Mouse (Mus musculus) thymus, postnatal 25 days (tissue): Measurements from ENCODE around the gene Rgs8.

ENCODE experiments used
- DNase-seq: peaks from one replicate; pipeline ENCODE4 v3.0.0; 2022

Rgs8 gene

GRCm38 (mm10) chr1:153709451-153709850, 56.6 kb downstream of the Rgs8 start:
- no peak for DNase-seq

GRCm38 (mm10) chr1:153711544-153712262, 58.9 kb downstream of the Rgs8 start:
- no peak for DNase-seq

DNA sequence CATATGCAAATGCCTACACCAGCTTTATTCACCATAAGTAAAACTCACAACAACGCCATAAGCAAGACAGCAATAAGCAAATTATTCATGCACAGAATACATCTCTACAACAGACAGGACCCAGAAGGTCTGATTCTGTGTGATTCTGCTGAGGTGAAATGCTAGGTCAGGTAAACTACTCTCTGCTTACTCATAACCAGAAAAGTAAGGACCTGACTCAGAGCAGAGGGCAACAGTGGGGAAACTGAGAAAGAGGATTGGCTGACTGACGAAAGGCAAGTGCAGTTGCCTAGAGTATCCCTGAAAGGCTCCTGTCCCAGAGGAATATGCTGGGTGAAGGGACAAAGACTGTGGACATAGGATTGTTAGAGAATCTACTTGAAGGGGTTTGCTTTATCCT, 59.8 kb downstream of the Rgs8 start:
- no peak for DNase-seq

DNA sequence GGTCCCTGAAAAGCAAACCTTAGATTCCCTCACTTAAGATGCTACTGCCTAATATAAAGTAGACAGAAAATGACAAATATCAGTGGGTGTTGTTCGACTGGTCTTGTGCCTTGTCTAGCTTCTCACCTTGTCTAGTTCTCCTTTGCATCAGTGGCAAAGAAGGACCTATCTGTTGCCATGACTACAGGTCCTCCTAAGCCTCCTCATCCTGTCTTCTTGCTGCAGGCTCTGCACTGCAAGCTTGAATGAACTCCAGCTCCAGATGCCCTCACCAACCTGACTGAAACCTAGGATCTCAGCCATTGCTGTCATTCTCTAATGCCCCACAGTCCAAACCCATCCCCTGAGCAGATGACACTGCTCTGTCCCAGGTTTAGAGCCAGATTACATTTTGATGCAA, 65.2 kb downstream of the Rgs8 start:
- DNase-seq, result no peak

DNA sequence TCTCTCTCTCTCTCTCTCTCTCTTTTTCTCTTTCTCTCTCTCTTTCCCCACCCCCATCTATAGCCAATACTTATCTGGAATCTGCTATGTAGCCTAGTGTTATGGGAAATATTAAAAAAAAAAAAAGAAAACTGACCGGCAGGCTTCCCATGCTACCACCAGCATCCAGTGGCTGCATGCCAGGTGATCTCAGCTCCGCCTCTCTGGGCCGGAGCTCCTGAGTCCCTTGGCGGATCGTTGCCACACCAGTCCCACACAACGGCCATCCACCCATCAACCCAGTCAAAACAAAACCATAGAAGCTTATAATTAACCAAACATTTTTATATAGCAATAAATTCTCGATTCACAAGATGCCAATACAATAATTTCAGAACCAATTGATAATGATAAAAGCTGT, 68.1 kb downstream of the Rgs8 start:
- DNase-seq, result no peak

GRCm38 (mm10) chr1:153721565-153722310, 68.9 kb downstream of the Rgs8 start:
- no peak for DNase-seq

DNA sequence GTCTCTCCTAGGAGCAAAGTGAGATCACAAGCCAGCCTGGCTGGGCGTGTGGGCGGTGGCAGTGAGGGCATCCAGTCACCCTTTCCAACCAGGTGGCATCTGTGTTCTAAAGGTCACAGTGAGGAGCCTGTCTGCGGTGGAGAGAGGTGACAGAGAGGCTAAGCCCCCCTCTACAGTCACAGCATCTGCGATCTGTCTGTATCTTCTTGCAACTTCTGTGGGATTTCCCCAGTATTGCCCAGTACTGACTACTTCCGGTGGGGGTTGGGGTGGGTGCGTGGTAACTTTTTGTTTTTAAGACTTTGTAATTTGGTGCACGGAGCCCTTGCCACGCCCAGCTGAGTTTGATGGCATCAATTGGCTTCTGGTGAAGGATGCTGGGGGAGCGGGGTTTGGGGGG, 70.6 kb downstream of the Rgs8 start:
- peak; percentile 48 for DNase-seq

DNA sequence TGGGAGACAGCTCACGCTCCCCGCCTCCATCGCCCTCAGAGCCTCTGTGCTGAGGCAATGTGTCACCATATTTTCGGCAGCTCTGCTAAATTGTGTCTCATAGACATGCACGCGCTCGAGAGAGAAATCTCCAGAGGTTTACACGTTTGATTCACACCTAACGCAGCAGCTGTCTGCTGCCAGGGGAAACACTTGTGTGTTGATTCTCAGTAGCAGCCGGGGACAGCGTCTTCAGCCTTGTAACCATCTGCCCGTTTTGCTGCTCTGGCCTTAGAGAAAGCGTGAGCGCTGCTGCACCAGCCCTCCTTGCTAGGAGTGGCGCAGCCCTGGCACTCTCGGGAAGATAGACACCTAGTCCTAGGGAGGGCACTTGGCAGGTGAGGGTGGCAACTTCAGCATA, 73.8 kb downstream of the Rgs8 start:
- no peak for DNase-seq

GRCm38 (mm10) chr1:153729806-153730205, 77.0 kb downstream of the Rgs8 start:
- peak; percentile 58 for DNase-seq

DNA sequence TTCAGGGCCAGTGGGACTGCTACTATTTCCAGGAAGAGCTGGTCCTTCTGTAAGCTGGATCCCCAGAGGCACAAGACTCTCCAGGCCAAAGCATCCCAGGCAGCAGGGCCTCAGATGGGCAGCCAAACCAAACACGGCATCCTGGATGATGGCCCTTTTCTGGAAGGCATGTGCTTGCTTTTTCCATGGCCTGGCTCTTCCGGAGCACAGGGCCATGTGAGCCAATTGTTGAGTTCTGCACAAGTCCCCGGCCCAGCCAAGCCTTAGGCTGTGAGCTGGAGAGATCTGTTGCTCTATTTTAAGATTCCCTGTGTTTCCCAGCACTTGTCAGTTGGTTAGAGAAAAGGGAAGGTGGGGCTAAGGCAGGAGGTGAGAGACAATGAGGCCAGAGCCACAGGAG, 77.8 kb downstream of the Rgs8 start:
- no peak for DNase-seq

DNA sequence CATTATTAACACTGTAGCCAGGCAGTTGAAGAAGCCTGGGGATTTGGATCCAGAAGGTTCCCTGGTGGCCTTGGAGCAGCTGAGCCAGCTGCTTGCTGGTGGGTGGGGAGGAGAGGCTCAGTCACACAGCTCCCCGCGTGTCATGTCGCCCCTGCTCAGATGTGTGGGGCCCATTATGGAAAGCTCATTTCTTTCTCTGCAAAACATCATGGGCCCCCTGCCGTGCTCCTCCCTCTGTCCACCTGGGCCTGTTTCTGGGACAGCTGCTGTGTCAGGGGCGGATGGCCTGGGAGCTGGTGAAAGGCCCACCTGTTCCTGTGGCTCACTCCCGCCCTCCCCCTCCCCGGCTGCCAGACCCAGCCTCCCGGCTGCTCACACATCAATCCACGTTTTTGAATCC, 80.4 kb downstream of the Rgs8 start:
- DNase-seq, result peak; percentile 62

DNA sequence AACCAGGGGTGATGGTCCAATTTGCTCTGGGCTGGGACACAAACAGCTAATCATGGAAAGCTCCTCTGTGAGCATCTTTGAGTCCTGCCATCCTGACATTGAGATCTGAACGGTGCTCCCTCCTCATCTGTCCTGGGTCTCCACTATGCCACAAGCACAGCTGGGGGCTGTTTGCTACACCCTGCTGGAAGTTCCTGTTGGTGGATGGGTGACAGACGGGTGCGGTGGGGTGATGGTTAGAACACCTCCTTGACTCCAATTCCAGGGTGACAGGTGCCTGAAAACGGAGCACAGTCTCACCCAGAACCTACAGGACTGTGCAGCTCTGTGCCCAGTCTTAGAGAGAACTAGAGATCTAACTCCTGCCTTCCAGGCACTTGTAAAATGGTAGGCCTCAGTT, 82.0 kb downstream of the Rgs8 start:
- DNase-seq, result no peak

- no peak for DNase-seq
Observed at GRCm38 (mm10) chr1:153736096-153736495, 83.3 kb downstream of the Rgs8 start.

DNA sequence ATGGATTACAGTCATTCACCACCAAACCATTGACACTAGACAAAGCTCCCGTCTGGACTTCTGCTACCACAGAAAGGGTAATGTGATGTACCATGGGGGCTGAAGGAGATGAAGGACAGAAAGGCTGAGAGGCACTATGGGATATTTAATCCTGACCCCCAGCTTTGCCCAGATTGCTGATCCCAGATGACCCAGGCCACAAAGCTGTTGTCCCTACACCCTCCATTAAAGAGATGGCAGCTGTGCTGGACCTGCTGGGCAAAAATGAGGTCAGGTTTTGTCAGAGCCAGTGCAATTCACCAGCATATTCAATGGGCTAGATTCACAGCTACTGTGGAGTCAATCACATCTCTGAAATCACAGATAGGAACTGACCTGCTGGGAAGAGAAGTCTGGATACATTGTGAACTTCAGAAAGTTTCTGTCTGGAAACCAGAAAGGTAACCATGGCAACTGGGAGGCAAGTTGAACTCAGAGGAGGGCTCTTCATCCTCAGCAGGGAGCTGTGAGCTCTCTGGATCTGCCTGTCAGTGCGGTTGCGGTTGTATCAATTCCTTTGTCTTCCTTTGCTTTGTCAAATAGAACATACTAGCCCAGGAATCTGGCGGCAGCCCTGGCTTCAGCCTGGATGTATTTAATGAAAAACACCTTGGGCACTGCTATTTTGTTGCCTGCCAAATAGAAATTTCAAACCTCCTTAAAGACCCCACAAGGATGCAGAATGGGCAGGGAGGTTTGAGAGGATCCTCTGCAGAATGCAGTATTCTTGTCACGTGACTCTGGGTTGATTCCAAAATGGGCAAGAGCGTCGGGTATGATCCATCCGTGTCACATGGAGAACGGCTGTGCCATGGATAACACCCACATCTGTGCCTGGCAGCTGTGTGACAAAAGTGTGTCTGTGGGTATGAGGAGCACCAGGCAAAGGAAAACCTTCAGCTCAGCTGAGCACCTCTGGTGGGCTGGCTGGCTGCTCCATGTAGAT, 84.6 kb downstream of the Rgs8 start:
- DNase-seq, result no peak

- DNase-seq, result no peak
Observed at GRCm38 (mm10) chr1:153739437-153740015, 86.7 kb downstream of the Rgs8 start.

GRCm38 (mm10) chr1:153740145-153740544, 87.3 kb downstream of the Rgs8 start, which contains the start of gene Rgs16:
Rgs16 (plus strand) TSS chr1:153740349.
- peak; percentile 76 for DNase-seq

DNA sequence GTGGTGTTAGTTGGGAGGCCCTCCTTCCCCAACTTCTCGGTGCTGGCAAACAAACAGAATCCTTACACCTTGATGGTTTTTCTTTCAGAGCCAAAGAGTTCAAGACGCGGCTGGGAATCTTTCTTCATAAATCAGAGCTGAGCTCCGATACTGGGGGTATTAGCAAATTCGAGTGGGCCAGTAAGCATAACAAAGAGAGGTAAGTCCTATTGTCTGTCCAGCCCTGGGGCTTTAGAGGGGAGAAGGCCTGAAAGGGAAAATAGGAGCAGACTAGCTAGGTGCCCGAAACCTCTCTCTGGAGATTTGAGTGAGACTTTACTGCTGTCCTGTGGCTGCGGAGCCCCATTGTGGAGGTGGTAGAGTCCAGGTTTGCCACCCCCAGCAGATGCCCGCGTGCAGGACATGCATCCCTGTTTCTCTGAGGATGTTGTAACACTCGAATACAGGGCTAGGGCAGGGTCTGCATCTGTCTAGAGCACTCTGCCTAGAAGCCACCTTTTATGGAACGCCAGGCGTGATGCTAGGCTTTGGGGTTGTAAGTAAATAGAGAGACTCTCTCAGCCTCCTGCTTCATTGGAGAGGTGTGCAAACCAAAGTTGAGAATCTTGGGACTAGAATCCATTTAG, 88.1 kb downstream of the Rgs8 start:
- DNase-seq, result no peak

DNA sequence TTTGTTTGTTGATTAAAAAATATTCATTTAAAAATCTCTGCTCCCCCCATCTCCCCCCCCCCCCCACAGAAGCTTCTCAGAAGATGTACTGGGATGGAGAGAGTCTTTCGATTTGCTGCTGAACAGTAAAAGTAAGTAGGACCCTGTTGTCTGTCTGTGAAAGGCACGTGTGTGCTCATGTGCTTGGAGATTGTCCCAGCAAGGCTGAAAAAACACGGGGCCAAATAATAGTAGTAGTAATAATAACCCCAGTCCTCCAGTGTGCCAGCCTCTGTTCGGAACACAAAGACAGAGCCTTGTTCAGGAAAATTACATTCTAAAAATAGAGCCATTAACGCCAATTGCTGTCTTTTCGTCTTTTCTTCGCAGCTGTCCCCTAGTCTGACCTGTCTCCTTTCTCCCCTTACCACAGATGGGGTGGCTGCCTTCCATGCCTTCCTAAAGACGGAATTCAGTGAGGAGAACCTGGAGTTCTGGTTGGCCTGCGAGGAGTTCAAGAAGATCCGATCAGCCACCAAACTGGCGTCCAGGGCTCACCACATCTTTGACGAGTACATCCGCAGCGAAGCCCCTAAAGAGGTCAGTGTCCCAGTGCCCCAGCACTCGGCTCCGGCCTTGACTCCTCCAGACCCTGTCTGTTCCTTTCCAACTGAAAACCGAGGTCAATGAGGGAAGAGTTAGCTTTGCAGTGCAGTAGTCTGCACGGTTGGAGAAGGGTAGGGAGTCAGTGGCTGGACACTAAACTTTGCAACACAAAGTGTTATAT, 88.9 kb downstream of the Rgs8 start:
- no peak for DNase-seq

- peak; percentile 76 for DNase-seq
Observed at GRCm38 (mm10) chr1:153742374-153743155, 89.7 kb downstream of the Rgs8 start.

DNA sequence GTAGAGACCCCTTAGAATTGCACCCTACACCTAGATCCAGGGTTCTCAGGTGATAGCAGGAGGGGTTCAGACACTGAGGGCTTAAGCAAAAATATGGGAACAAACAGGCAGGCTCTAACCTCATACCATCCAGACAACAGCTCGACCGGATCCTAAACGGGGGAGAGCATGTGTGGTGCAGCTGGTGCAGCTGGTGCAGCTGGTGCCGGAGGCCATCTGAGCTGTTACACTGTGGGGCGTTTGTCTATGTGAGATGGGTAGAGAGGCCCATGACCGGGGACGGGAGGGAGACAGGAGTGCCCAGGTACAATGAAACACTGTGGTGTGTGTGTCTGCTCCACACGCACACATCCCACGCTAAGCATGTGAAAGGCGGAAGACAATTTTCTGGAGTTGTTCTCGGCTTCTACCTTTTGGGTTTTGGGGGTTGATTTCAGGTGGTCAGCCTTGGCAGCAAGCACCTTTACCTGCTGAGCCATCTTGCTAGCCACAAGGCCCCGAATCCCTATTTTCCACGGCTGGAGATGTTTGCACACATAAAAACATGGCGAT, 93.4 kb downstream of the Rgs8 start:
- no peak for DNase-seq
